Mouse (Mus musculus): ENCODE measurements around the gene Psmd2. TPM values are rescaled to one million over a fixed set of nuclear protein-coding genes. Genes with fewer than 3 reads are reported as not detected.

Psmd2 gene
- polyA plus RNA-seq (2014; fragmentation: Nextera tagmentation; extraction: Ambion mirVana), result 500 and 501 TPM in 2 replicates

DNA sequence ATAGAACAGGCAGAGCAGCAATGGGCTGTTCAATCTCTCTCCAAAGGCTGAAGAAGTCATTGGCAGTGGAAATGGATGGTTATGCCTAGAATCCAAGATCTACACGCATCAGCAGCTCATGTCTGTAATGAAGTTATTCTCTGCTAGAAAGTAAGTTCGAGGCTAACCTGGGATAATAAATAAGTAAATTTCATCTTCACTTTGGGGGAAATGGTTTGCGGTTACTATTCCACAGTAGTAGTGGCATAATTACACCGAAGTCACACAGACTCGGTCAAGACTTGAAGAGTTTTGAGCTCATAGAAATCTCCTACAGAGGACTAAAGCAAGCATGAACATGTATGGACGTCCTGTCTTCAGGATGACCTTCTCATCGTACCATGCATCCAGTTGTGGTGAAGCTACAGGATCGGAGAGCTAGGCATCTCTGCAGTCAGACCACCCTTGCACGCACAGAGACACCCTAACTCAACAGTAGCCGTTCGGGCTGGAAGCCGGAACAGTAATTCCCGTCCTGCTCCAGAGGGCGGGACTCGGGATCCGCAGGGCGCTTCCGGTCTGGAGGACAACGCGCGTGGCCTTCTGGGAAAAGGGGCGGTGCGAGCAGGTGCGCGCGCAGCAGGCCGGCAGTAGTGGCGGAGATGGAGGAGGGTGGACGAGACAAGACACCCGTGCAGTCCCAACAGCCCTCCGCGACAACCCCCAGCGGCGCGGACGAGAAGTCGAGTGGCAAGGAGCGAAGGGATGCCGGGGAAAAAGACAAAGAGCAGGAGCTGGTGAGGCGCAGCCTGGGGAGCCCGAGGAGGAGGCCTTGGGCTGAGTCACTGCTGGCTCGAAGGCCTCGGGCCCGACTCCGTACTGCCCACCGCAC, at the start of gene Psmd2:
TSS of gene Psmd2 (plus strand) at position 577 of the 871 bp plus-strand sequence.
- Histone ChIP-seq H3K27ac (replicated peaks; ENCODE audit: low read depth, low read length) (peak within 1 kb of the TSS; percentile 38; the same call in 1 of the 2 replicates), H3K4me2 (ENCODE audit: low read depth, low read length) (peak within 1 kb of the TSS; percentile 76), H3K36me3 (replicated peaks; ENCODE audit: control insufficient read depth, insufficient read depth, low read depth, low read length) (peaks cover 2% of the 10 kb centered on the region; the same call in 1 of the 2 replicates), H3K4me1 (ENCODE audit: control insufficient read depth, insufficient read depth, low read length) (no peaks in the 10 kb centered on the region; the same call in 1 of the 2 replicates), H3K27me3 (ENCODE audit: control insufficient read depth, insufficient read depth, low read length) (no peaks in the 10 kb centered on the region), H3K9ac (replicated peaks; ENCODE audit: low read length) (peak within 1 kb of the TSS; percentile 84), H3K4me3 (ENCODE audit: low read depth, low read length) (peak within 1 kb of the TSS; percentile 94), H3K9me3 (replicated peaks; ENCODE audit: control insufficient read depth, low read length) (no peaks in the 10 kb centered on the region)
- 2% methylated on average over 46 of the region's 46 CpGs for WGBS
- DNase-seq (ENCODE audit: low spot score) (peak; percentile 96), ATAC-seq (replicated peaks; ENCODE audit: insufficient number of reproducible peaks, low FRiP score, low TSS enrichment, low read depth) (peak; percentile 96)

DNA sequence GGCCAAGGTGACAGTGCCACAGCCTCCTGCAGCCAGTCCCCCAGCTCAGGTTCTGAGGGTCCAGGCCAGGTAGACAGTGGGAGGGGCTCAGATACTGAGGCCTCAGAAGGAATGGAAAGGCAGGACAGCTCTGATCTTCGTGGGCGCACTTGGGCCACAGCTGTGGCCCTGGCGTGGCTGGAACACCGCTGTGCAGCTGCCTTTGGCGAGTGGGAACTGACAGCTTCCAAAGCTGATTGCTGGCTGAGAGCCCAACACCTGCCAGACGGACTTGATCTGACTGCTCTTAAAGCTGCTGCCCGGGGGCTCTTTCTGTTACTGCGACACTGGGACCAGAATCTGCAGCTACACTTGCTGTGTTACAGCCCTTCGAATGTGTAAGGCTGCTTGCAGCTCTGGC, 46.7 kb upstream of the Psmd2 start:
- ATAC-seq (replicated peaks; ENCODE audit: insufficient number of reproducible peaks, low FRiP score, low TSS enrichment, low read depth), result no peak
- WGBS, result 83% methylated on average over 9 of the region's 9 CpGs
- H3K4me3 ChIP-seq (ENCODE audit: low read depth, low read length), result no peak overlapping the region

DNA sequence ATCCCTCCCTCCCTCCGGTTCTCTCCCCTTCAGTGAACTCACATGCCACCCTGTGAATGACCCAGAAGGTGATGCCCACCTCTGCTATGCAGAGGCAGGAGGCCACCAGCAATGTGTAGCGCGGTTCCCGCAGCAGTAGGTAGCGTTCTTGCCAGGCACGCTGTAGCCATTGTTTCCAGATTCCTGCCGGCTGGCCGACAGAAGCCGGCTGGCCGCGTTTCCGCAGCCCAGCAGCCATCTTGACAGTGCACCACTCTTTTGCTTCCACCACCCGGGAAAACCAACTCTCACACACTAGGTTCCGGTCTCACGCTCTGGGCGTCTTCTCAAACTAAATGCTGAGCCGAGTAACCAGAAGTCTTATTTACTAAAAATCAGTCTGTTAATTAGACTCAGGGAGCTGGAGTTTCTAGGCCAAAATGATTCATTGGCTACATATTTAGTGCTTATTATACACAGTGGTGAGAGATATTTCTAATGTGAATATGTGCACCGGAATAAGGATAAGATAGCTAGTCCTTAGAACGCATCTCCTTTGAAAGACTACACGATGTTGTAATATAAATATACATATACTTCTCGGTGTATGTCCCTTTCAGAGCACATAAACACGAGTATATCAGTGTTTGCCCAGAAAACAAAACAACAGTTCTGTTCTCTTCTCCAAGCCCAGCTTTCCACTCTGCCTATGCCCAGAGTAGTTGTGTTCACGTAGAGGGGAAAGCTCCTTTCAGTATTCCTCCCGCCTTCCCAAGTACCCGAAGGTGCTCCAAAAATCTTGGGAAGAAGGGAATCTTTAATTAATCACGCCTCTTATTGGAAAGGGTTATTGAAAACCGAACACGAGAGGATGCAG, 40.7 kb upstream of the Psmd2 start:
- H3K4me1 ChIP-seq (ENCODE audit: control insufficient read depth, insufficient read depth, low read length), result no peaks in the 10 kb centered on the region
- peak; percentile 65 for ATAC-seq (replicated peaks; ENCODE audit: insufficient number of reproducible peaks, low FRiP score, low TSS enrichment, low read depth)
- H3K9me3 ChIP-seq (replicated peaks; ENCODE audit: control insufficient read depth, low read length), result no peaks in the 10 kb centered on the region

More for the DNA sequence above, 46.7 kb upstream of the Psmd2 start:
- H3K9ac ChIP-seq (replicated peaks; ENCODE audit: low read length), result no peak overlapping the region
- H3K9me3 ChIP-seq (replicated peaks; ENCODE audit: control insufficient read depth, low read length), result no peaks in the 10 kb centered on the region
- no peaks in the 10 kb centered on the region; the same call in none of the 2 replicates for H3K36me3 ChIP-seq (replicated peaks; ENCODE audit: control insufficient read depth, insufficient read depth, low read depth, low read length)
- no peaks in the 10 kb centered on the region for H3K27me3 ChIP-seq (ENCODE audit: control insufficient read depth, insufficient read depth, low read length)
- H3K4me2 ChIP-seq (ENCODE audit: low read depth, low read length), result no peak overlapping the region
- no peak for DNase-seq (ENCODE audit: low spot score)
- no peak overlapping the region for H3K27ac ChIP-seq (replicated peaks; ENCODE audit: low read depth, low read length)
- H3K4me1 ChIP-seq (ENCODE audit: control insufficient read depth, insufficient read depth, low read length), result no peaks in the 10 kb centered on the region

DNA sequence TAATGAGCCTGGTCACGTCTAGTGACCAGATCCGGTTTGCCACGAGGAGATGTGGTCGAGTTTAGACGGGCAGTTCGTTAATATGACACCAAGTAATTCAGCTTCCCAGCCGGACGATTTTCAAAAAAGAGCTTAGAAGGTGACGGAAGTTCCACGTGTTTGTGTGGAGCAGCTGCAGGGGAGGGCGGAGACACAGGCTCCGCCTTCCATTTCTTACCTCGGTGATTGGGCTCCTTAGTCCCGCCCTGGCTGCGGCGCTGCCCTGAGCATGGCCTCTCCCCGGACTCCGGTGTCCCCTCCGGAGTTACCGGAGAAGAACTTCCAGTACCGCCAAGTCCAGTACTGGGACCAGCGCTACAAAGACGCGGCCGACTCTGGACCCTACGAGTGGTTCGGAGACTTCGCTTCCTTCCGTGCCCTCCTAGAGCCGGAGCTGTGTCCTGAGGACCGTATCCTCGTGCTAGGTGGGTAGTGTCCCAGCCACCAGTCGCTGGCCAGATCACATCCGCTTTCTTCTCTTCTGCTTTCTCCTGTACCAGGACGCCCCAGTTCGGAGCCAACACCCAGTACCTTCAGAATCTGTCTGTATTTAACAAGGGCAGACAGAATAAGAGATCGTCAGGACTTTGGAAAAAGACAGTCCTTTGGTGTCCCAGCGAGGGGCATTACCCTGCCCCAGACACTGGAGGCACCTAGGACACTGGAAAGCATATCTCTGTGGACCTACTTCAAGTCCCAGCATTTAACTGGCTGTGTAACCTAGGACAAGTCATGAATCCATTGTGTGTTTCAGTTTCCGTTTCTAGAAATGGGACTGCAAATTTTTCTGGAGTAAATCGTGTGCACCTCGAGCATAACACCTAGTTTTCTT, 39.9 kb upstream of the Psmd2 start, which contains the start of the genes Eef1akmt4, Gm49333 and Alg3:
TSS of gene Eef1akmt4 (plus strand) at position 237 of the 871 bp plus-strand sequence.
TSS of gene Gm49333 (plus strand) at position 254 of the 871 bp plus-strand sequence.
TSS of gene Alg3 (minus strand) at position 379 of the 871 bp plus-strand sequence.
- Histone ChIP-seq H3K9ac (replicated peaks; ENCODE audit: low read length) (peak within 1 kb of the TSS; percentile 84), H3K4me2 (ENCODE audit: low read depth, low read length) (peak within 1 kb of the TSS; percentile 59), H3K4me1 (ENCODE audit: control insufficient read depth, insufficient read depth, low read length) (no peaks in the 10 kb centered on the region), H3K27me3 (ENCODE audit: control insufficient read depth, insufficient read depth, low read length) (no peaks in the 10 kb centered on the region), H3K9me3 (replicated peaks; ENCODE audit: control insufficient read depth, low read length) (no peaks in the 10 kb centered on the region), H3K27ac (replicated peaks; ENCODE audit: low read depth, low read length) (peak within 1 kb of the TSS; percentile 49), H3K36me3 (replicated peaks; ENCODE audit: control insufficient read depth, insufficient read depth, low read depth, low read length) (no peaks in the 10 kb centered on the region; the same call in 1 of the 2 replicates), H3K4me3 (ENCODE audit: low read depth, low read length) (peak within 1 kb of the TSS; percentile 54)
- WGBS, result 2% methylated on average over 41 of the region's 41 CpGs
- ATAC-seq (replicated peaks; ENCODE audit: insufficient number of reproducible peaks, low FRiP score, low TSS enrichment, low read depth), result peak; percentile 96
- DNase-seq (ENCODE audit: low spot score), result peak; percentile 96

More for the DNA sequence above, 40.7 kb upstream of the Psmd2 start:
- Histone ChIP-seq H3K27me3 (ENCODE audit: control insufficient read depth, insufficient read depth, low read length) (no peaks in the 10 kb centered on the region), H3K4me2 (ENCODE audit: low read depth, low read length) (peak overlapping the region; percentile 59), H3K36me3 (replicated peaks; ENCODE audit: control insufficient read depth, insufficient read depth, low read depth, low read length) (no peaks in the 10 kb centered on the region; the same call in none of the 2 replicates), H3K27ac (replicated peaks; ENCODE audit: low read depth, low read length) (peak overlapping the region; percentile 49), H3K9ac (replicated peaks; ENCODE audit: low read length) (peak overlapping the region; percentile 84), H3K4me3 (ENCODE audit: low read depth, low read length) (peak overlapping the region; percentile 54)
- DNase-seq (ENCODE audit: low spot score), result peak; percentile 86
- WGBS, result under 1% methylated on average over 28 of the region's 28 CpGs

DNA sequence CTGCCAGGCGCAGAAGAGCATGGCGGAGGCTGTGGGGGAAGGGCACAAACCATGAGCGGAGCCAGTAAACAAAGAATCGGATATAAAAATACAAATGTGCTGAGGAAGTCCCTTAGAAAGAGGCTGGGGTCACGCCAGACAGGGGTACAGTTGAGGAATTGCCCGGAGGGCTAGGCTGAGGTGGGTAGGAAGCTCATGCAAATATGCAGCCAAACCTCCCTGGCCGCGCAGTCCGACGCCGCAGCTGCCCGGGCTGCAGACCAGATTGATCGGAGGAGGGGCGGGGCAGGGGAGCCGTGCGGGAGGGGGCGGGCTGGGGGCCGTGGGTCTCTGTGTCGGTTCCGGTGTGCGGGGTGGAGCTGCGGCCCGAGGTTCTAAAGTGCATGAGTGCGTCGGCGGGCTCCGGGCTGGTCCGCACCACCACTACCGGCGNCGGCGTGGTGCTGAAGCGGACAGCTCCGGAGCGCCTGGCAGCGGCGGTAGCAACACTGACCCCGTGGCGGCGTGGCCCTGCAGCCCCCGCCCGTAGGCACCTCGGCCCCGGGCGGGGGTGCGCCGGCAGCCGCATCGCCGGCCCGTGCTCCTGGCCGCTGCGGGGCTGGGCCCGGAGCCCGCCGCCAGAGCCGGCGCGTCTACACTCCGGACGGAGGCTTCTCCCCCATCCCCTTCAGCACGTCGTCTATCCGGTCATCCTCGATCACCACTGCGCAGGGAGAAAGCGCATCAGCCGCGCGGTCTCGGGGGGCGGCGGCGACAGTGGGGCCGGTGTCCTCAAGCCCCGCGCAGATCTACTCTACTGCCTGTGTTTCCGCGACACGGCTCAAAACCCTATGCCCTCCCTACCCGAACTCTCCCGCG, 31.7 kb upstream of the Psmd2 start:
- peak overlapping the region; percentile 22; the same call in 1 of the 2 replicates for H3K9ac ChIP-seq (replicated peaks; ENCODE audit: low read length)
- peak; percentile 31 for ATAC-seq (replicated peaks; ENCODE audit: insufficient number of reproducible peaks, low FRiP score, low TSS enrichment, low read depth)
- no peaks in the 10 kb centered on the region for H3K4me1 ChIP-seq (ENCODE audit: control insufficient read depth, insufficient read depth, low read length)
- H3K9me3 ChIP-seq (replicated peaks; ENCODE audit: control insufficient read depth, low read length), result no peaks in the 10 kb centered on the region
- peak overlapping the region; percentile 72 for H3K4me3 ChIP-seq (ENCODE audit: low read depth, low read length)
- peak overlapping the region; percentile 99 for H3K4me2 ChIP-seq (ENCODE audit: low read depth, low read length)
- no peaks in the 10 kb centered on the region for H3K36me3 ChIP-seq (replicated peaks; ENCODE audit: control insufficient read depth, insufficient read depth, low read depth, low read length)
- no peak overlapping the region for H3K27ac ChIP-seq (replicated peaks; ENCODE audit: low read depth, low read length)
- H3K27me3 ChIP-seq (ENCODE audit: control insufficient read depth, insufficient read depth, low read length), result peaks cover 13% of the 10 kb centered on the region
- peak; percentile 62 for DNase-seq (ENCODE audit: low spot score)
- 2% methylated on average over 82 of the region's 83 CpGs for WGBS

DNA sequence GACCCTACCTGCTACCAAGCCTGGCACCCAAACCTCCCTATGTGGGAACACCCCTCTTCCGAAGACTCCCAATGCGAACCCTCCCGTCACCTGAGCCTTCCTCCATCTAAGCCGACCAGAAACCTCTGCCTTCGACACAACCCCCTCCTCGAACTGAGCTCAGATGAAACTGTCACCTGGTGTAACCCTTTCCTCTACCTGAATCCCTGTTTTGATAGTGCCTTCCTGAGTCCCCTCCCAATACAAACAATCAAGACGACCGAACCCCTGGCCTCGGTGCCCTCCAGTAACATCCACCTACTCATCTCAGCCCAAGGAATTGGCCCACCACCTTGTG, 31.1 kb upstream of the Psmd2 start:
- H3K9me3 ChIP-seq (replicated peaks; ENCODE audit: control insufficient read depth, low read length), result no peaks in the 10 kb centered on the region
- no peaks in the 10 kb centered on the region for H3K36me3 ChIP-seq (replicated peaks; ENCODE audit: control insufficient read depth, insufficient read depth, low read depth, low read length)
- peak overlapping the region; percentile 72 for H3K4me3 ChIP-seq (ENCODE audit: low read depth, low read length)
- DNase-seq (ENCODE audit: low spot score) (no peak), ATAC-seq (replicated peaks; ENCODE audit: insufficient number of reproducible peaks, low FRiP score, low TSS enrichment, low read depth) (0 out of 2 replicates have a peak, but pooled peaks have one; percentile 2)
- under 1% methylated on average over 9 of the region's 9 CpGs for WGBS
- no peak overlapping the region for H3K9ac ChIP-seq (replicated peaks; ENCODE audit: low read length)
- H3K27me3 ChIP-seq (ENCODE audit: control insufficient read depth, insufficient read depth, low read length), result peaks cover 13% of the 10 kb centered on the region
- H3K4me2 ChIP-seq (ENCODE audit: low read depth, low read length), result peak overlapping the region; percentile 99
- no peak overlapping the region for H3K27ac ChIP-seq (replicated peaks; ENCODE audit: low read depth, low read length)
- no peaks in the 10 kb centered on the region for H3K4me1 ChIP-seq (ENCODE audit: control insufficient read depth, insufficient read depth, low read length)
